Mouse (Mus musculus): ENCODE results near the gene Tbx3. TPM values are rescaled to one million over a fixed set of nuclear protein-coding genes. Genes with fewer than 3 reads are reported as not detected.

Gene Tbx3
- total RNA-seq (2018; cell fraction: chromatin; rRNA removed): under 1 TPM in 2 of 26 experiments, not detected in 24; 0.43 to 0.47 TPM
- under 1 TPM in 1 of 26 experiments, not detected in 25; 0.05 TPM for total RNA-seq (2018; cell fraction: cytosol; rRNA removed)
- not detected for total RNA-seq (2018; cell fraction: nucleus; rRNA removed)
- polyA plus RNA-seq (2018): not detected in 3 replicates

- Histone ChIP-seq H3K79me2 (ENCODE audit: inconsistent target) (no peaks in the 10 kb centered on the region), H3K27ac (no peak within 1 kb of the TSS), H3K36me3 (ENCODE audit: inconsistent target) (no peaks in the 10 kb centered on the region), H3K4me3 (ENCODE audit: inconsistent target) (no peak within 1 kb of the TSS)
- under 1% methylated on average over 39 of the region's 43 CpGs for WGBS (ENCODE audit: missing documents)
These were observed at the start of gene Tbx3 for GRCm38 (mm10) chr5:119670566-119671108. Tbx3 (plus strand) TSS chr5:119670669.

DNA sequence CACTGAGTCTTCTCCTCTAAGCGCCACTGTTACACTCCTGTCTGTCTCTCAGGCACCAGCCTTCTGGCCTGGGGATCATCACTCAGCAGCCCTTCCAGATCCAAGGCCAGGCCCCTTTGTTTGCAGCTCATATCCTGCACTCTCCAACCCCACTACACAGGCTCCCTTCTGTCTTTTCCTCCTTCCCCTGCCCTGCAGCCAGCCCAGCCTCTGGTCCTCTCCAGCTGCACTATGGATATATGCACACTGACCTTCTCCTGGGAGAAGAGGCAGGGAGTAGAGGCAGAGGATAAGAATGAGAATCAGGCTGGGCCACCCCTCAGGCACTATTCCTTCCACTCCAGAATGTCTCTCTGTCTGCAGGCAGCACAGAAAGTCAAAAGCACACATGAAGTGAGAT, 48.4 kb upstream of the Tbx3 start:
- H3K4me3 ChIP-seq (ENCODE audit: inconsistent target): no peak overlapping the region
- H3K79me2 ChIP-seq (ENCODE audit: inconsistent target): no peaks in the 10 kb centered on the region
- 92% methylated on average over 1 of the region's 1 CpGs for WGBS (ENCODE audit: missing documents)
- no peaks in the 10 kb centered on the region for H3K36me3 ChIP-seq (ENCODE audit: inconsistent target)
- no peak overlapping the region for H3K27ac ChIP-seq

DNA sequence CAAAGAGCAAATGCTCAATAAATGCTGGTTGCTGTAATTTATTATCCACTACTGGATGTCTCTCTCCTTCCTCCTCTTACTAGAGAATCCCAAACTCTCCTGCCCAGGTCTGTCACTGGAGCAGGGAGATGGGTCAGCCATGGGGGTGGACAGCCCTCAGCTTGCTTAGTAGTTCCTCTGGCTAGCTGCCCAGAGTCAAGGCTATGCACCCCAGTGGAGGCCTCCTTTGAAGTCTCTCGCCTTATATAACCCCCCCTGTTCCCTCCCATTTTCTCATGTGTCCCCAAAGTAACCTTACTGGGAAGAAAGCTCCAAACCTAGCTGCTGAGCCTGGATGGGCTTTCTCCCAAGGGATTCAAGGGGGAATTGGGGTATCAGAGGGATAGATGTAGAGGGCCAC, 45.9 kb upstream of the Tbx3 start:
- Histone ChIP-seq H3K79me2 (ENCODE audit: inconsistent target) (no peaks in the 10 kb centered on the region), H3K27ac (no peak overlapping the region), H3K36me3 (ENCODE audit: inconsistent target) (no peaks in the 10 kb centered on the region), H3K4me3 (ENCODE audit: inconsistent target) (no peak overlapping the region)
- WGBS (ENCODE audit: missing documents): 73% methylated on average over 1 of the region's 1 CpGs

GRCm38 (mm10) chr5:119625603-119626002, 44.9 kb upstream of the Tbx3 start:
- H3K27ac ChIP-seq: no peak overlapping the region
- 33% methylated on average over 6 of the region's 13 CpGs for WGBS (ENCODE audit: missing documents)

GRCm38 (mm10) chr5:119626154-119626553, 44.3 kb upstream of the Tbx3 start:
- no peaks in the 10 kb centered on the region for H3K79me2 ChIP-seq (ENCODE audit: inconsistent target)
- no peaks in the 10 kb centered on the region for H3K36me3 ChIP-seq (ENCODE audit: inconsistent target)
- 78% methylated on average over 9 of the region's 9 CpGs for WGBS (ENCODE audit: missing documents)
- no peak overlapping the region for H3K4me3 ChIP-seq (ENCODE audit: inconsistent target)
- H3K27ac ChIP-seq: no peak overlapping the region

More at GRCm38 (mm10) chr5:119625603-119626002, 44.9 kb upstream of the Tbx3 start:
- H3K4me3 ChIP-seq (ENCODE audit: inconsistent target): no peak overlapping the region
- no peaks in the 10 kb centered on the region for H3K79me2 ChIP-seq (ENCODE audit: inconsistent target)
- H3K36me3 ChIP-seq (ENCODE audit: inconsistent target): no peaks in the 10 kb centered on the region

- no peaks in the 10 kb centered on the region for H3K79me2 ChIP-seq (ENCODE audit: inconsistent target)
- H3K27ac ChIP-seq: no peak overlapping the region
- WGBS (ENCODE audit: missing documents): 4% methylated on average over 22 of the region's 22 CpGs
- H3K4me3 ChIP-seq (ENCODE audit: inconsistent target): no peak overlapping the region
- no peaks in the 10 kb centered on the region for H3K36me3 ChIP-seq (ENCODE audit: inconsistent target)
These were observed 43.8 kb upstream of the Tbx3 start for GRCm38 (mm10) chr5:119626662-119627061.

GRCm38 (mm10) chr5:119628100-119628499, 42.4 kb upstream of the Tbx3 start:
- 93% methylated on average over 3 of the region's 3 CpGs for WGBS (ENCODE audit: missing documents)
- Histone ChIP-seq H3K36me3 (ENCODE audit: inconsistent target) (no peaks in the 10 kb centered on the region), H3K79me2 (ENCODE audit: inconsistent target) (no peaks in the 10 kb centered on the region), H3K4me3 (ENCODE audit: inconsistent target) (no peak overlapping the region), H3K27ac (no peak overlapping the region)

DNA sequence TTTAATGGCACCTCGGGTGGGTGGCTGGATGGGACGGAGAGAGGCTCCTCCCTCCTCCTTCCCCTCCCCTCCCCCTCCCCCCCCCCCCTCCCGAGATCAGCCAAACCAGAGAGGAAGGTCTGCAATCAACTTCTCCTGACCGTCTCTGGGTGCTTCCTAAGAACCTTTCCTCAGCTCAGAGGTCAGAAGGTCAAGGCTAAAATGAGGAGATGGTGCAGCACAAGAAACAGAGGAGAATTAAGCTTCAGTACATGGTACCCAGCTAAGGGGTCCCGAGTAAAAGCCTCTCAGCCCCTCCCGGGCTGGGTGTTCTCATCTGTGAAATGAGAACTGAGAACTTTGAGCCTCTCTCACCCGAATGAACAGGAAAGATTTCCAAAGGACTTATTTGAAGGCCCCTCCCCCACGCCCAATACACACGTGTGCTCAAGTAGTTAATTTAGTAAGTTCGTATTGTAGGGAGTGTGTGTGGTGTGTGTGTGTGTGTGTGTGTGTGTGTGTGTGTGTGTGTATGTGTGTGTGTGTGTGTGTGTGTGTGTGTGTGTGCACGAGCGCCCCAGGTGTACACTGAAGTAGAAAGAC, 41.6 kb upstream of the Tbx3 start:
- Histone ChIP-seq H3K27ac (no peak overlapping the region), H3K4me3 (ENCODE audit: inconsistent target) (no peak overlapping the region), H3K36me3 (ENCODE audit: inconsistent target) (no peaks in the 10 kb centered on the region), H3K79me2 (ENCODE audit: inconsistent target) (no peaks in the 10 kb centered on the region)
- 25% methylated on average over 9 of the region's 12 CpGs for WGBS (ENCODE audit: missing documents)

DNA sequence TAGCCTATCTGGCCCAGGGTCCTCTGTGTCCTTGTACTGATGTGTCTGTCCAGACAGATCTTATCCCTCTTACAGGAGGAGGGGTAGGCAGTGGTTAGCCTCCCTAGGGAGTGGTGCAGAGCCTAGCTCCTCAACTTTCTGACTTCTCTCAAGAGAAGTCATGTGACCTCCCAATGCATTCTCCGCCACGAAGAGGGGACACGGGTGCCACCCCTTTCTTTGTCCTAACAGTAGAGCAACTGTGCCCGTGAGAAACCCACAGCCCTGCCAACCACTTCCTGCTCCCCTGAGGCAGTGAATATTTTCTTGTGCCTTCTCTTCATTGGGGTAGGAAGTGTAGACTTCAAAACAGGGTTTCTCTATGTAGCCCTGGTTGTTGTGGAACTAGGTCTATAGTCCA, 36.9 kb upstream of the Tbx3 start:
- H3K4me3 ChIP-seq (ENCODE audit: inconsistent target): no peak overlapping the region
- WGBS (ENCODE audit: missing documents): 14% methylated on average over 4 of the region's 4 CpGs

DNA sequence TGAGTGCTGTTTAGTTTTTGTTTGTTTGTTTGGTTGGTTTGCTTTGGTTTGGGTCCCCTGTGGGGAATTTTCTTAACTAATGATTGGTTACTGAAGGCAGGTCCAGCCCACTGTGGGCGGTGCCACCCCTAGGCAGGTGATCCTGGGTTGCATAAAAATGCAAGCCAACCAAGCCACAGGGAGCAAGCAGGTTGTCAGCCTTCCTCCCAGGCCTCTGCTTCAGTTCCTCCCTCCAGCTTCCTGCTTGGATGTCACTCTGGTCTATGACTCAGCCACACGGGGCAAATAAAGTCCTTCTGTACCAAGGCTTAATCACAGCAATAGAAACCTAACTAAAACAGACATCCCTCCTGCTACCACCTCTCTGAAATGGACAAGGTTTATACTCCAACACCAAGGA, 35.6 kb upstream of the Tbx3 start:
- Histone ChIP-seq H3K79me2 (ENCODE audit: inconsistent target) (no peaks in the 10 kb centered on the region), H3K4me3 (ENCODE audit: inconsistent target) (no peak overlapping the region), H3K36me3 (ENCODE audit: inconsistent target) (no peaks in the 10 kb centered on the region), H3K27ac (no peak overlapping the region)
- 30% methylated on average over 2 of the region's 2 CpGs for WGBS (ENCODE audit: missing documents)

More for the DNA sequence above, 36.9 kb upstream of the Tbx3 start:
- Histone ChIP-seq H3K36me3 (ENCODE audit: inconsistent target) (no peaks in the 10 kb centered on the region), H3K79me2 (ENCODE audit: inconsistent target) (no peaks in the 10 kb centered on the region), H3K27ac (no peak overlapping the region)

- WGBS (ENCODE audit: missing documents): 81% methylated on average over 12 of the region's 12 CpGs
- Histone ChIP-seq H3K79me2 (ENCODE audit: inconsistent target) (no peaks in the 10 kb centered on the region), H3K36me3 (ENCODE audit: inconsistent target) (no peaks in the 10 kb centered on the region), H3K4me3 (ENCODE audit: inconsistent target) (no peak overlapping the region), H3K27ac (no peak overlapping the region)
These were observed 32.2 kb upstream of the Tbx3 start for GRCm38 (mm10) chr5:119638300-119638699.

DNA sequence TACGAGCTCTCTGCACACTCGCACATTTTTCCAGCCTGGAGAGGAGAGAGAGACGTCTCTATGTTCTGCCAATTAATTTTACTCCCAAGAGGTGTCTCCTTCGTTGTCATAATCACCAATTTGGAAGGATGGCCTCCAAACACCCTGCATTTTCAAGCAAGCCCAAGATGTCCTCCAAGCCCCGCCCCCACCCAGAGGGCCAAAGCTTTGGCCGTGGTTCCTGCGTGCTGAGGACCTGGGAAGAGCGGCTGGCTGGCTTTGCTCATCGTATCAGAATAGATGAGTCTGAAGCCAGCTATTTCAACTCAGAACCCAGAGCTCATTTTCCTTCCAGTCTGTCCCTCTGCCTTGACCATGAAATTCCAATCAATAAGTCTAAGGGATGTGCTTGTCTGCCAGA, 29.4 kb upstream of the Tbx3 start:
- H3K36me3 ChIP-seq (ENCODE audit: inconsistent target): no peaks in the 10 kb centered on the region
- H3K4me3 ChIP-seq (ENCODE audit: inconsistent target): no peak overlapping the region
- H3K27ac ChIP-seq: no peak overlapping the region
- H3K79me2 ChIP-seq (ENCODE audit: inconsistent target): no peaks in the 10 kb centered on the region
- 91% methylated on average over 9 of the region's 9 CpGs for WGBS (ENCODE audit: missing documents)

DNA sequence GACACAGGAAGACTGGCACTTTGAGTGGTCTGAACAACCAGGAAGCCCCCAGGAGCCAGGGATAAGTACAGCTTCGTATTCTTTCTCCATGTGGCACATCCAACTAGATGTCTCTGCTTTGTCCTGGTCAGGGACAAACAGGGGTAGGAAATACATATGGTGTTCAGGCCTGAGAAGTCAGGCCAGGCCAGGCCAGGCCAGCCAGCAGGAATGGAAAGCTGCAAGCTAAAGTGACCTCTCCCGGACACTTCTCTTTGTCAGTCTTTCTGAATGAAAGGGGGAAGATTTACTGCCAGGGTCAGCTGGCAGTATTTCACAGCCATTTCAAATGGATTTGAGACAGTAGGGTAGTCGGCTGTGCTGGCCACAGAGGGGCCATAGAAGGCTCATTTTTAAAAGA, 28.8 kb upstream of the Tbx3 start:
- Histone ChIP-seq H3K27ac (no peak overlapping the region), H3K36me3 (ENCODE audit: inconsistent target) (no peaks in the 10 kb centered on the region), H3K4me3 (ENCODE audit: inconsistent target) (no peak overlapping the region), H3K79me2 (ENCODE audit: inconsistent target) (no peaks in the 10 kb centered on the region)
- WGBS (ENCODE audit: missing documents): 42% methylated on average over 3 of the region's 3 CpGs

- no peaks in the 10 kb centered on the region for H3K79me2 ChIP-seq (ENCODE audit: inconsistent target)
- no peak overlapping the region for H3K4me3 ChIP-seq (ENCODE audit: inconsistent target)
- no peaks in the 10 kb centered on the region for H3K36me3 ChIP-seq (ENCODE audit: inconsistent target)
- 93% methylated on average over 2 of the region's 2 CpGs for WGBS (ENCODE audit: missing documents)
- H3K27ac ChIP-seq: no peak overlapping the region
These were observed 23.5 kb upstream of the Tbx3 start for GRCm38 (mm10) chr5:119646965-119647364.

- Histone ChIP-seq H3K27ac (no peak overlapping the region), H3K4me3 (ENCODE audit: inconsistent target) (no peak overlapping the region), H3K36me3 (ENCODE audit: inconsistent target) (no peaks in the 10 kb centered on the region), H3K79me2 (ENCODE audit: inconsistent target) (no peaks in the 10 kb centered on the region)
- WGBS (ENCODE audit: missing documents): 72% methylated on average over 13 of the region's 13 CpGs
These were observed 19.1 kb upstream of the Tbx3 start for GRCm38 (mm10) chr5:119651135-119651965.

Data from macrophage (primary cell).